Mouse (Mus musculus) c-Kit-positive CD71-positive TER-119-positive erythroid progenitor cells, embryonic 14.5 days (primary cell): Measurements from ENCODE around the gene Rpl7l1.
A peak's percentile ranks its signal among the peaks of the same experiment; 100 is the strongest.
"Not testable (repeated sequence)": the region's sequence is repeated elsewhere in the genome, so short reads cannot be mapped to it uniquely, and the experiment has no call there.

Source experiments
- DNase-seq: peaks from one replicate; pipeline ENCODE4 v3.0.0-alpha.2; 2013; ENCODE audit warnings: low spot score

Rpl7l1 gene

GRCm38 (mm10) chr17:46775070-46775469 is 7.4 kb downstream of the Rpl7l1 start:
- DNase-seq = no peak

GRCm38 (mm10) chr17:46774131-46774472 is 8.4 kb downstream of the Rpl7l1 start:
- no peak for DNase-seq

- DNase-seq = peak; percentile 51
These were observed 9.0 kb downstream of the Rpl7l1 start for GRCm38 (mm10) chr17:46773278-46774130.

GRCm38 (mm10) chr17:46772404-46773277 is 9.8 kb downstream of the Rpl7l1 start, which contains the start of gene 2310039H08Rik:
2310039H08Rik (plus strand) TSS chr17:46772635.
- peak; percentile 76 for DNase-seq

GRCm38 (mm10) chr17:46772038-46772403 is 10.5 kb downstream of the Rpl7l1 start:
- DNase-seq = no peak

- no peak for DNase-seq
These were observed 10.9 kb downstream of the Rpl7l1 start for GRCm38 (mm10) chr17:46771616-46772015.

- DNase-seq = no peak
These were observed 11.4 kb downstream of the Rpl7l1 start for GRCm38 (mm10) chr17:46771025-46771424.

GRCm38 (mm10) chr17:46770546-46770945 is 11.9 kb downstream of the Rpl7l1 start:
- no peak for DNase-seq

GRCm38 (mm10) chr17:46767868-46768267 is 14.6 kb downstream of the Rpl7l1 start:
- no peak for DNase-seq

GRCm38 (mm10) chr17:46764916-46765315 is 17.6 kb downstream of the Rpl7l1 start:
- DNase-seq = not testable (repeated sequence)

GRCm38 (mm10) chr17:46763544-46763943 is 18.9 kb downstream of the Rpl7l1 start, which contains the start of gene Ptcra:
Ptcra (minus strand) TSS chr17:46763712.
- no peak for DNase-seq

- no peak for DNase-seq
These were observed 23.7 kb downstream of the Rpl7l1 start for GRCm38 (mm10) chr17:46758753-46759152.

GRCm38 (mm10) chr17:46751794-46752556 is 30.5 kb downstream of the Rpl7l1 start, which contains the start of gene Cnpy3:
Cnpy3 (minus strand) TSS chr17:46752214.
- peak; percentile 94 for DNase-seq

GRCm38 (mm10) chr17:46751056-46751793 is 31.2 kb downstream of the Rpl7l1 start:
- DNase-seq = no peak

GRCm38 (mm10) chr17:46750580-46750979 is 31.9 kb downstream of the Rpl7l1 start:
- no peak for DNase-seq

GRCm38 (mm10) chr17:46749282-46749681 is 33.2 kb downstream of the Rpl7l1 start:
- no peak for DNase-seq

- DNase-seq = no peak
These were observed 34.7 kb downstream of the Rpl7l1 start for GRCm38 (mm10) chr17:46747806-46748205.

GRCm38 (mm10) chr17:46747234-46747633 is 35.2 kb downstream of the Rpl7l1 start:
- DNase-seq = no peak

- DNase-seq = no peak
These were observed 37.0 kb downstream of the Rpl7l1 start for GRCm38 (mm10) chr17:46745506-46745905.

- DNase-seq = no peak
These were observed 39.5 kb downstream of the Rpl7l1 start for GRCm38 (mm10) chr17:46742986-46743385.

GRCm38 (mm10) chr17:46741305-46741704 is 41.2 kb downstream of the Rpl7l1 start:
- DNase-seq = no peak
